Mouse (Mus musculus): ENCODE data around the gene Tbrg4. TPM values are rescaled to one million over a fixed set of nuclear protein-coding genes. Genes with fewer than 3 reads are reported as not detected.

Tbrg4 gene
- polyA plus RNA-seq, 1 experiment, result 101 TPM

- no peaks in the 10 kb centered on the region for H3K27me3 ChIP-seq (ENCODE audit: control insufficient read depth, insufficient read depth, low read length)
- peaks cover 59% of the 10 kb centered on the region for H3K36me3 ChIP-seq (ENCODE audit: control insufficient read depth, insufficient read depth, low read length)
- WGBS, result 82% methylated on average over 11 of the region's 11 CpGs
- no peak for TF ChIP-seq POLR2A (IDR thresholded peaks at IDR 0.05; ENCODE audit: low read depth, low read length)
- no peak for TF ChIP-seq CTCF (IDR thresholded peaks at IDR 0.05; ENCODE audit: extremely low read depth, insufficient read length, insufficient replicate concordance, low read depth, low read length)
- no peak overlapping the region for H3K27ac ChIP-seq (ENCODE audit: insufficient read depth, low read depth, low read length)
- H3K4me1 ChIP-seq (ENCODE audit: control insufficient read depth, insufficient read depth, insufficient read length, low read length), result no peaks in the 10 kb centered on the region
- no peak overlapping the region for H3K4me3 ChIP-seq (ENCODE audit: low read depth, low read length)
Measured at GRCm38 (mm10) chr11:6593406-6593805, 32.5 kb downstream of the Tbrg4 start.

- Histone ChIP-seq H3K4me1 (ENCODE audit: control insufficient read depth, insufficient read depth, insufficient read length, low read length) (no peaks in the 10 kb centered on the region), H3K27ac (ENCODE audit: insufficient read depth, low read depth, low read length) (no peak overlapping the region), H3K36me3 (ENCODE audit: control insufficient read depth, insufficient read depth, low read length) (peaks cover 43% of the 10 kb centered on the region), H3K27me3 (ENCODE audit: control insufficient read depth, insufficient read depth, low read length) (no peaks in the 10 kb centered on the region), H3K4me3 (ENCODE audit: low read depth, low read length) (no peak overlapping the region)
- WGBS, result 90% methylated on average over 10 of the region's 10 CpGs
- no peak for TF ChIP-seq POLR2A (IDR thresholded peaks at IDR 0.05; ENCODE audit: low read depth, low read length)
- TF ChIP-seq CTCF (IDR thresholded peaks at IDR 0.05; ENCODE audit: extremely low read depth, insufficient read length, insufficient replicate concordance, low read depth, low read length), result no peak
Measured at GRCm38 (mm10) chr11:6590933-6591675, 34.8 kb downstream of the Tbrg4 start.

DNA sequence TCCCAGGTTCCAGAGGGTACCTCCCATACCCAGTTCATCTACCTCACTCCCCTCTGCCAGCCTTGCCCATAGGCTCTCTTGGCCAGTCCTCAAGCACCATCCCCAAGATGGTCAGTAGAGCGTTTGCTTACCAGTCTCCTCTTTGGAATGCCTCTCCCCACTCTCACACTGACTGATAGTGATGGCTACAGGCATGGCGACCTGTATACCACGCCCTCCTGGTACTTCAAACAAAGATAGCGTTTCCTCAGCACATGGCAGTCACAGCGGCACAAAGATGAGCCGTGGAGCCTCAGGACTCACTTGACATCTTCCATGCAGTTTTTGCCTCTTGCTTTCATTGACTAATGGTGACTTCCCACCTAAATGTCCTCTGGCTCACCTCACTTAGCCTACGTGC is 36.0 kb downstream of the Tbrg4 start:
- Histone ChIP-seq H3K36me3 (ENCODE audit: control insufficient read depth, insufficient read depth, low read length) (peaks cover 39% of the 10 kb centered on the region), H3K4me3 (ENCODE audit: low read depth, low read length) (no peak overlapping the region), H3K27ac (ENCODE audit: insufficient read depth, low read depth, low read length) (no peak overlapping the region), H3K27me3 (ENCODE audit: control insufficient read depth, insufficient read depth, low read length) (no peaks in the 10 kb centered on the region), H3K4me1 (ENCODE audit: control insufficient read depth, insufficient read depth, insufficient read length, low read length) (no peaks in the 10 kb centered on the region)
- WGBS, result 74% methylated on average over 7 of the region's 7 CpGs
- TF ChIP-seq CTCF (IDR thresholded peaks at IDR 0.05; ENCODE audit: extremely low read depth, insufficient read length, insufficient replicate concordance, low read depth, low read length) (no peak), POLR2A (IDR thresholded peaks at IDR 0.05; ENCODE audit: low read depth, low read length) (no peak)

- no peak overlapping the region for H3K4me3 ChIP-seq (ENCODE audit: low read depth, low read length)
- H3K27ac ChIP-seq (ENCODE audit: insufficient read depth, low read depth, low read length), result no peak overlapping the region
- 89% methylated on average over 7 of the region's 7 CpGs for WGBS
- no peaks in the 10 kb centered on the region for H3K4me1 ChIP-seq (ENCODE audit: control insufficient read depth, insufficient read depth, insufficient read length, low read length)
- no peaks in the 10 kb centered on the region for H3K27me3 ChIP-seq (ENCODE audit: control insufficient read depth, insufficient read depth, low read length)
- peaks cover 30% of the 10 kb centered on the region for H3K36me3 ChIP-seq (ENCODE audit: control insufficient read depth, insufficient read depth, low read length)
- TF ChIP-seq CTCF (IDR thresholded peaks at IDR 0.05; ENCODE audit: extremely low read depth, insufficient read length, insufficient replicate concordance, low read depth, low read length) (no peak), POLR2A (IDR thresholded peaks at IDR 0.05; ENCODE audit: low read depth, low read length) (no peak)
Measured at GRCm38 (mm10) chr11:6588295-6588694, 37.6 kb downstream of the Tbrg4 start.

GRCm38 (mm10) chr11:6587249-6587940 is 38.5 kb downstream of the Tbrg4 start:
- Histone ChIP-seq H3K27ac (ENCODE audit: insufficient read depth, low read depth, low read length) (peak overlapping the region; percentile 38), H3K4me3 (ENCODE audit: low read depth, low read length) (no peak overlapping the region), H3K27me3 (ENCODE audit: control insufficient read depth, insufficient read depth, low read length) (no peaks in the 10 kb centered on the region), H3K4me1 (ENCODE audit: control insufficient read depth, insufficient read depth, insufficient read length, low read length) (no peaks in the 10 kb centered on the region), H3K36me3 (ENCODE audit: control insufficient read depth, insufficient read depth, low read length) (peaks cover 28% of the 10 kb centered on the region)
- WGBS, result 86% methylated on average over 7 of the region's 7 CpGs
- TF ChIP-seq CTCF (IDR thresholded peaks at IDR 0.05; ENCODE audit: extremely low read depth, insufficient read length, insufficient replicate concordance, low read depth, low read length) (no peak), POLR2A (IDR thresholded peaks at IDR 0.05; ENCODE audit: low read depth, low read length) (no peak)

DNA sequence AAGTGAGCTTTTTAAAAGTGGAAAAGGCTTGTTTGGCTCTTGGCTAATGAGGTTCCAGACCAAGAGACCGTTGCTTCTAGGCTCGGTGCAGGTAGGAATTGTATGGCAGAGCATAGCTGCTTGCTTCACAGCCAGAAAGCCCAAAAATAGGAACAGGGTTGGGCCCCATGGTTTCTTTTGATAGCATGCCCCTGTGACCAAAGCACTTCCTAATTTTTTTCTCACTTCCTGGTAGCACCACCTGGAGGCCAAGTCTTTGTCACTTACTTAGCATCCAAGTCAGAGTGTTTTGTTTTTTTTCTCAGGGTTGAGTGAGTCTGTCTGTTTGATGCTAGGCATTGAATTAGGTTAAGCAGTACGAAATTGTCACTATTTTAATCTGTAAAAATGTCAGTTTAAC is 39.2 kb downstream of the Tbrg4 start:
- WGBS, result 57% methylated on average over 3 of the region's 3 CpGs
- Histone ChIP-seq H3K27me3 (ENCODE audit: control insufficient read depth, insufficient read depth, low read length) (no peaks in the 10 kb centered on the region), H3K4me1 (ENCODE audit: control insufficient read depth, insufficient read depth, insufficient read length, low read length) (no peaks in the 10 kb centered on the region), H3K36me3 (ENCODE audit: control insufficient read depth, insufficient read depth, low read length) (peaks cover 25% of the 10 kb centered on the region), H3K4me3 (ENCODE audit: low read depth, low read length) (no peak overlapping the region), H3K27ac (ENCODE audit: insufficient read depth, low read depth, low read length) (0 out of 2 replicates have a peak overlapping the region, but pooled peaks have one; percentile 38)
- no peak for TF ChIP-seq CTCF (IDR thresholded peaks at IDR 0.05; ENCODE audit: extremely low read depth, insufficient read length, insufficient replicate concordance, low read depth, low read length)

DNA sequence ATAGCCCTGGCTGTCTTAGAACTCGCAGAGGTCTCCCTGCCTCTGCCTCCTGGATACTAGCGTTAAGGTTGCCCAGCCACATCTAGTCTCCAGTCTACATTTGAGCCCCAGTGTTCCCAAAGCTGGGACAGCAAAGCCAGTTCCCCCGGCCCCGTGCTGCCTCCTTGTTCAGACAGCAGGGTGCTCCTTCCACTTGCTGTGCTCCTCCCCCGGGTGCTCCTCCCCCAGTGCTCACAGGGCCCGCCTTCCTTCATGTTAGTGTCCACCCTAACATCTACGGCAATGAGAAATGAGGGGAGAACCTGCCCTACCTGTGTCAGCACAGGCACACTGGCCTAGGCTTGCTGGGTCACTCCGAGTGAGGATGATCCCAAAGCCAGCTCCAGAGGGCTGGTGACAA is 40.1 kb downstream of the Tbrg4 start:
- Histone ChIP-seq H3K4me3 (ENCODE audit: low read depth, low read length) (no peak overlapping the region), H3K4me1 (ENCODE audit: control insufficient read depth, insufficient read depth, insufficient read length, low read length) (no peaks in the 10 kb centered on the region), H3K27ac (ENCODE audit: insufficient read depth, low read depth, low read length) (no peak overlapping the region), H3K36me3 (ENCODE audit: control insufficient read depth, insufficient read depth, low read length) (peaks cover 17% of the 10 kb centered on the region), H3K27me3 (ENCODE audit: control insufficient read depth, insufficient read depth, low read length) (no peaks in the 10 kb centered on the region)
- TF ChIP-seq POLR2A (IDR thresholded peaks at IDR 0.05; ENCODE audit: low read depth, low read length) (no peak), CTCF (IDR thresholded peaks at IDR 0.05; ENCODE audit: extremely low read depth, insufficient read length, insufficient replicate concordance, low read depth, low read length) (no peak)
- 84% methylated on average over 8 of the region's 8 CpGs for WGBS
